Mouse (Mus musculus) natural killer cell, adult 2 months (primary cell): ENCODE measurements around the gene Gm37240.

Experiments
- DNase-seq, 2 experiments: peaks; one replicate each; pipeline ENCODE4 v3.0.0; 2022; ENCODE audit warnings: low spot score in 2 of 2

Gene Gm37240

GRCm38 (mm10) chr3:85681136-85681535 is 206.2 kb downstream of the Gm37240 start:
- DNase-seq: no peak

- DNase-seq: no peak
Observed at GRCm38 (mm10) chr3:85679960-85680359, 207.4 kb downstream of the Gm37240 start.

DNA sequence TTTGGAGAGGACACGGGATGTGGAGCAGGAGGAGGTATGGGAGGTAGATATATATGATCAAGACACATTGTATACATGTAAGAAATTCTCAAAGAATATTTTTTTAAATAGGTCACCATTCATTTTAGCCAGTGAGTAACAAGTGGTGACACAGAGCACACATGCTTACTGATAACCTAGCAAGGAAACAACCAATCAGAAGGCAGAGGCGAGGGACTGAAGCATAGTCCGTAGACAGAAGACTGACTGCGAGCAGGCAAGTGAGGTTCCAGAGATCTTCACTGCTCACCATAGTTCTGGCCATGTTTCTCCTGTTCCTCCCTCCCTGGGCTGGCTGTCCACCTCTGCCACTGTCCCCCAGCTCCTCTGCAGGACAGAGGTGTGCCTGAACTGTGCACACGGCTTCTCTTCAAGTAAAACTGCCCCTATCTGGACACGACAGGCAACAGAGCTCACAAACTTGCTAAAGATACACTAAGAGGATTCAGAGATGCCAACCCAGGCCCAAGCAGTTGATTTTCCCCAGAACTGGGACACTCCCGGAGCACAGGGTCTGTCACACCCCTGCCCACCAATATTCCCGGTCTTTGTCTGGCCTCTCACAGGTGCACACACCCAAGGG is 207.9 kb downstream of the Gm37240 start:
- no peak for DNase-seq

GRCm38 (mm10) chr3:85677952-85678351 is 209.4 kb downstream of the Gm37240 start:
- no peak for DNase-seq

DNA sequence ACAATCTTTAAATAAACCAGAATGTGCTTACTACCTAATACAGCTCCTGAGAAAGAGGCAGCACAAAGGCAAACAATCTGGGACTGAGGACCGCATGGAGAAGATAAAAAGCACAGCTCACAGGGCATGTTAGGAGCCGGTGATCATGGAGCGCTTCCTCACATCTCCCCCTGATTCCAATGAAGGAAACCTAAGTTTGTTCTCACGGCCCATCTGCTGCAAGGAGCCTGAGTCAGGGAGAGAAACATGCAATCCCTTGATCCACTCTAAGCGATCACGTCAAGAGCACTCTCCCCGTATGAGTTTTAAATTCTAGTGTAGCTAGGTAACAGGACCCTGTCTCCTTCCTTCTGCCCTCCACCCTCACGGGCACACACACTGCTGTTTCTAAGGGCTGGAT is 210.2 kb downstream of the Gm37240 start:
- no peak for DNase-seq

GRCm38 (mm10) chr3:85669844-85670243 is 217.5 kb downstream of the Gm37240 start:
- no peak for DNase-seq

- DNase-seq: no peak
Observed at GRCm38 (mm10) chr3:85667683-85668082, 219.6 kb downstream of the Gm37240 start.

DNA sequence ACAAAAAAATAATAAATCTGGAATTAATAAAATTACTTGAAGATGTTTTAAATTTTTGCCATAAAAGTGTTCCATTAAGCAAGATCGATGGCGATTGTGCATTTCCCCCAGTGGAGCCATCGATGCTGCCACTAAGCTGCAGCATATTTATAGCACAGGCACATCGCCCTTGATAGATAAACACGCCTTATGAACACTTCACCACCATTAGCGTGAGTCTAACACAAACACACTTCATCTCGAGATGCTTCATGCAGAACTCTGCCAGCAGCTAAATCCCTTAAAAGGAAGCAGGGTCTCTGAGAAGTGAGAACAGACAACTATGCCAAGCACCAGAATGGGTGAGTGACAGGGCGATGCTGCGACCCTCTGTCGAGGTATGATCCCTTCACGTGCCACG is 220.6 kb downstream of the Gm37240 start:
- DNase-seq: no peak

DNA sequence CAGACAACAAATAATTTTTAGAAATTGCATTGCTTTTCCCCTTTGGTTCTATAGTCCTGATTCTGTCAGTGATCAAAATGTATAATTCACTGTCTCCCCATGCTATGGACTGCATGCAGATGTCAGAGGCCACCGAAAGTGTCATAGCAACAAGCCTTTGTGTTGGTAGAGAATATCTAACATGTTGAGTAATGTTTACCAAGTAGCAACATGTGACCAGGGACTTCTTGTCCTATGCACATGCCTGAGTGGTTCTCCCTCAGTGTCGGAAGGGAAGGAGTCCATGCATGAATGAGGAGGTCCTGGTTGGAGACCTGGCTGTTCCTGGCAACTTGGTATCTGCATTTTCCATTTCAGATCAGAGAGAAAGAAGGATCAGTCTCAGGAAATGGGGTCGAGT is 221.2 kb downstream of the Gm37240 start:
- no peak for DNase-seq

DNA sequence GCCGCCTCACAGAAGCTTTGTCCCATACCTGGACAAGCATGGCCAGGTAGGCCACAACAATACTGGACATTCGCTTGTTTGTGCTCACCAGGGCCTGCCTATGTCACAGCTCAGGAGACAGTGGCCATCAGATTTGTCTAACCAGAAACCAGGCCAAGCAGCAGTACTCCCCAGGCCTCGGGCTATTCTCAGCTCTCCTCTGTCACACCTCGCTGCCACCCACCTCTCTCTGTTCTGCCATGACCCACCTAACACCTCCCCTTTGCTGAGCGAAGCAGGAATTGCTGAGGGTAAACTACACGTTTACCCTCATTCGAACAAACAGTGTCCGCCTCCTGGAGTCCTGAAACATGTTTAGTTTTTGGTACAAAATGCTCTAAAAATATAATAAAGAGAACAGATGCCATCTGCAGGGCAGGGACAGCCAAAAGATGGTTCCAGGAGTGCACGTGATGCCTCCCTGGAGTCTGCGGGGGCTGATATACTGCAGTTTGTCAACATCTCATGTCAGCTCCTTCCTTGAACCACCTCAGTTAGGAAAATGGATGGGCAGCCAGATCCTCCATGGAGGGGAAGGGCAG is 222.6 kb downstream of the Gm37240 start:
- no peak for DNase-seq

- no peak for DNase-seq
Observed at GRCm38 (mm10) chr3:85663826-85664225, 223.5 kb downstream of the Gm37240 start.

DNA sequence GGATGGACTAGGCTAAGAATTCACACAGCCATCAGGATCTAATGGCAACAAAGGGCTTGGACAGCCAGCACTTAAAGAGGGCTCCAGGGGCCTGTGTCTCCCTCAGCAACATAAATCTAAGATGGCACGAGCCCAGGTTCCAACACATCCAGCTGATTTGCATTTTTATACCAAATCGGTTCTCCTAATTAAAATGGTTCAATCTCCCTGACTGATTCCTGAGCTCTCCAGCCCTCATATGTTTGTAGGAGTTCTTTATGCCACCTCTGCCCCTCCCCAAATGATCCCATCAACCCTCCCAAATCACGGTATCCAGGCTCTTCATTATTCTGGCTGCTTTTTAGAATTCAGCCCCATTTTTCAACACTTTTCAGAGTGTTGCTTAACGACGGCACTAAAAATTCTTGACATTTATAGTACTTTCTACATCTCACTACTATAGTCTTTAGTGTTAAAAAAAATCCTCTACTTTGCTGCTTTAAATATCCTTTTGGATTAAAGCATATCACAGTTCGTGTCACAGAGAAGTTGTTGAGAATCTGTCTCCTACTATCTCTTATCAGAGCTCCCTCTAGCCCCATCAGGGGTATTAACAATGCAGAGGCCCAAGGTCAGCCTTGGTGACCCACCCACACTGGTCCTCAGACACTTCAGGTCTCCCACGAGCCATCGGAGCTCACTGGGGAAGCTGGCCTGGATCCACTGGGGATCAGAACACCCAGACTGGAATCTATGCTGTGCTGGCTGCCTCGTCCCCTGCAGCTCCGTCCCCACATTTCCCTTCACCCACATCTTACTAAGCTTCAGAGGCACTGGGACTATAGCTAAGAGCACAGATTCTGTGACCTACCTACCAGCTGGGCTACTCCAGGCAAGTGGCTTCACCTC is 225.1 kb downstream of the Gm37240 start:
- DNase-seq: no peak

- no peak for DNase-seq
Observed at GRCm38 (mm10) chr3:85659681-85660080, 227.6 kb downstream of the Gm37240 start.

DNA sequence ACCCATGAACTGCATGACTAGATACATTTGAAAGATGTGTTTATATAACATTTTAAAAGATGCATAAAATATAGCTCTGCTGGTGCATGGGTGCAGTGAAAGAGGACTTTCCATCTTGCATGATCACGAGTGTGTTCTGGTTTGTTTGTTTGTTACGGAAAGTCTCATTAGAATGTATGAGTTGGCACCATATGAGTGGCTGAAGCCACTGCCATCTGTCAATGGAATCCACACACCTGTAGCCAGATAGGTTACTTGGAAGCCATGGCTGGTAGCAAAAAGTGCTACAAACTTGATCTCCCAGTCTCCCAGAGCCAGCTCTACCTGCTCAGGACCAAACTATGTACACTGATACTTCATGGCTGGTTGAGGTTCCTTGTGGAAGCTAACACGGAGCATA is 231.8 kb downstream of the Gm37240 start:
- no peak for DNase-seq

DNA sequence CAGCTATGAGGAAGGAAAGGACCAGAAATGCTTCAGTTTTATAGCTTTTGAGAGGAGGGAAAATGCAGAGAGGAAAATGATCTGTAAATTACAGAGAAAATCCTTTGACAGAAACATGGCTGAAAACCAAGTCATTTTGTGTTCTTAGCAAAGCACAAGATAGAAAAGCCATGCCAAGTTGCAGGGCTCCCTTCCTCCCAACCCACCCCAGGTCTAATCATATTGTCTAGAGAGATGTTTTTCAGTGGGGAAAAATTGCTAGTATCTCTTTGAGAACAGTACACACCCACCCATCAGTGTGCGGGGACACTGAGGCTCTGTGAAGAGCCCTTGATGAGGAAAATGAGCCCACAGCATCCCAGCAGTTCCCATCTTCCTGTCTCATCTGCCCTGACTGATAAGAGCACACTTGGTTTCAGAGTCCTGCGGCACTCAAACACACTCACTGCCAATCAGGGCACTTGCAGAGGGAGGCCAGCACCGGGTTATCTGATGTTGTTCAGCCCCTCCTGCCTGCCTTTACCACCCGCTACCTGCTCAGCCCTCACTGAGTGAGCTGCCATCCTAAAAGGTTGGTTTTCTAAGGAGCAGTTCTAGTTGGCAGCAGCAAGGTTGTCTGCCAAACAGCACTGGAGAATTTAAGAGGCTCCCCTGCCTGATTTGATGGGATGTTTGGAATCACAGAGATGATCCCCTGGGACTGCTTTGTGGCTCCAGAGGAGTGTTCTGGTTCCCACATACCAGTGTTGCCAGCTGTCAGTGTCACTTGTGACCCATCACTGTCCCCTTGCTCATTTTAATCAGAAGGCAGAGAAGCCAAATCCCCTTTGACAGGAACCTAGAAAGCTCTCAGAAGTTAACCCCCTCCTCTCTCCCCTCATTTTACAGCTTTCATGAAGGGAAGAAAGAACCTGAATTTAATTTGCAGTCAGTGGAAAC is 234.3 kb downstream of the Gm37240 start:
- DNase-seq: no peak

DNA sequence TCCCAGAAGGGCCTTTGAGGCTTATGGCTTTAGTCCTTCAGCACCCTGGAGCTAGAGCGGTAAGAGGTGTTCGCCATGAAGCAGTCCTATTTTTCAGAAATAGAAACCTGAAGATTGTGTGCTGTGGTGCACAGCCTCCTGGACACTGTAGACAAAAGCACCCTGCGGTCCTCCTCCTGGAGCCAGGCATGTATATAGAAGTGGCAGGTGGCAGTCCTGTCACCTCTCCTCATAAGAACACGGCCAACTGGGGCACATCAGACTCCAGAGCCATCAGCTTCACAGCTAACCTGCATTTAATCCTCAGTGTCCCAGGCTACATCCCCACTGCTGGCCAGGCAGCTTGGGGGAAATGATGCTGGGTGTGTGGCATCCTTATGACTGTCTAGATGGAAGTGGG is 238.1 kb downstream of the Gm37240 start:
- no peak for DNase-seq

GRCm38 (mm10) chr3:85645517-85646004 is 241.8 kb downstream of the Gm37240 start:
- DNase-seq: no peak

- DNase-seq: no peak
Observed at GRCm38 (mm10) chr3:85644814-85645213, 242.5 kb downstream of the Gm37240 start.

DNA sequence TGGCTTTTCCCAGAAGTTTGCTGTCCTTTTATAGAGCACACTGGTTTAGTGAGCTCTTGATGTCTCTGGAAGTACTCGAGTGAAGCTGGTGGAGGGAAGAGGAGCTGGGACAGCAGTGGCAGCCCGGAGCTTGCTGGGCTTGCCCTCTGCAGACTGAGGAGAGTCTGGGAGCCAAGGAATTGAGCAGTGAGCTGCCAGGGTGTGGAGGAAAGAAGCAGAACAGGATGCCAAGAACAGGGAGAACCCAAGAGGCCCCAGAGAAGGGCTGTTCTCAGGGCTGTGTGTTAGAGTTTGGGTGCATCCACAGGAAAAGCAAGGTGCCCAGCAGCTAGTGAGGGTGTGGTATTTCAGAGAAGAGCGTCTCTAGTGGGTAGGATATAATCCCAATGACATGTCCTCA is 245.6 kb downstream of the Gm37240 start:
- no peak for DNase-seq

GRCm38 (mm10) chr3:85636716-85637447 is 250.4 kb downstream of the Gm37240 start:
- no peak for DNase-seq

DNA sequence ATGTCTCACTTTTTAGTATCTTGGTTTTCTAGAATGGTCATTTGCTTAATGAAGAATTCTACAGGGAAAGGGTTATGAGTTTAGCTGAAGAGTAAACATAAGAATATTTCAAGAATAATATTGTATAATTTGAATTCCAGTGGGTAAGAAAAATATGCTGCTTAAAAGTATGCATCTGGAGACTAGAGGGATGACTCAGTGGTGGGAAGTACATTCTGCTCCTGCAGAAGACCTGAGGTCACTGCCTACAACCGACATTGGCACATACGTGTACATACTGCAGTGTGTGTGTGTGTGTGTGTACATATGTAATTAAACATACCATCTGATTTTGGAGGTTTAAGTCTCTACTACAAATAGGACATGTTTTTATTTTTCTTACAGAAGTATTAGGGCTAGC is 251.7 kb downstream of the Gm37240 start:
- DNase-seq: no peak
